Mouse (Mus musculus) layer of hippocampus, adult 8-10 months (tissue): Measurements from ENCODE around the gene Tmem269. TPM values are rescaled to one million over a fixed set of nuclear protein-coding genes. Genes with fewer than 3 reads are reported as not detected.

Experiments used
- DNase-seq, 2 experiments: peaks; one replicate each; pipeline ENCODE4 v3.0.0; 2022; ENCODE audit warnings: low spot score in 2 of 2
- total RNA-seq, 4 experiments: library from RNA; stranded (reverse); gene quantifications; 2 replicates each; pipeline ENCODE4 v1.2.4; 2022

The Tmem269 gene
- total RNA-seq, 4 experiments from 2014 or later, result 0.37 to 1.0 (median 0.63) TPM

DNA sequence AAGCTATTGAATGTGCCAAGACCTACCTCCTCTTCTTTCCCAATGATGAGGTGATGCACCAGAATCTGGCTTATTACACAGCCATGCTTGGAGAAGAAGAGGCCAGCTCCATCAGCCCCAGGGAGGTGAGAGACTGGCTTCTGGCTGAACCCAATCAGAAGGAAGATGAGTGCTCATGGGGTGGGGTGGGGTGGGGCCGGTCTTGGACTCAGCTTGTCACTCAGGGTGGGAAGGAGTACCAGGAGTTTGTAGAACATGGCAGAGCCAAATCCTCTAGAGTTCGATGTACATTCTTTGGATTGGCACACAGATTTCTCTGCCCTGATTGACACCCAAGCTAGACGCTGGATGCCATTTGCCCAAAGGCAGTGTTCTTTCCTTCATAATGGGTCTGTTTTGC, 20.6 kb upstream of the Tmem269 start:
- no peak for DNase-seq

DNA sequence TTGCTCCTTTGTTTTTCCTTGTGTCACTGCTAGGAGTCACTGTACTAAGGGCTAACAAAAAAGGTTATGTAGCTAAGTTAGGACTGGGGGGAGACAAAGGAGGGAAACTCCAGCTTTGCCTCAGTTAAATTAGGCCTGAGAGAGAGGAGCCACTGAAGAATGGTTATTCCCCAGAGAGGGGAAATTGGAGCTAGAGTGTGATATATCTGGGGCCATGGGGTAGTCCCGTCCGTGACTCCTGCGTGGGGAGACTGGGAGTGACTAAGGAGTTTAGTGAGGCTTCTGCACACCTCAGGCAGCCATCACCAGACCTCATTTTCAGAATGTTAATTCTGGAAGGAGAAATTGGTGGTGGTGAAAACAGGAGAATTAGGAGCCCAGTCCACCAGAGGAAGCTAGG, 16.3 kb upstream of the Tmem269 start:
- no peak for DNase-seq

GRCm38 (mm10) chr4:119233256-119233901, 15.4 kb upstream of the Tmem269 start:
- peak in 1 of 2 experiments; percentile 52 for DNase-seq

GRCm38 (mm10) chr4:119232410-119233255, 14.6 kb upstream of the Tmem269 start, which contains the start of the genes AU022252 and P3h1:
TSS of gene AU022252 (minus strand) at chr4:119232712.
TSS of gene P3h1 (plus strand) at chr4:119232915.
- DNase-seq, result peak; percentile 99

DNA sequence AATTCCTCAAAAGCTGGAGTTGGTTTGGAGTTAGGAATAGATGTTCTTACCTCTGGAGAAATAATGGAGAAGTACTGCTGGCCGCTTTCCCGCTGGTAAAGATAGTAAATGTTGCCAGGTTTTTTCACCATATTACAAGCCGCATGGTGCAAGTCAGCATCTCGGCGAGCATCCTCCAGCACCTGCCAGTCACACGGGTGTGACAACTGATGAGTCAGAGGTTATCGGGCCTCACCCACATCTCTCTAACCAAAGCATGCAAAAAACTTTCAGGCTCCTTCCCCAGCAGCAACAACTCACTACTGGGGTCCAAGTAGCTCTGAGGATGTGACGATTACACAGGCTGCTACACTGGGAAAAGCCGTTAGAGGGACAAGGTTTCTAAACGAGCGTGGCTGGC, 8.7 kb upstream of the Tmem269 start:
- DNase-seq, result no peak

DNA sequence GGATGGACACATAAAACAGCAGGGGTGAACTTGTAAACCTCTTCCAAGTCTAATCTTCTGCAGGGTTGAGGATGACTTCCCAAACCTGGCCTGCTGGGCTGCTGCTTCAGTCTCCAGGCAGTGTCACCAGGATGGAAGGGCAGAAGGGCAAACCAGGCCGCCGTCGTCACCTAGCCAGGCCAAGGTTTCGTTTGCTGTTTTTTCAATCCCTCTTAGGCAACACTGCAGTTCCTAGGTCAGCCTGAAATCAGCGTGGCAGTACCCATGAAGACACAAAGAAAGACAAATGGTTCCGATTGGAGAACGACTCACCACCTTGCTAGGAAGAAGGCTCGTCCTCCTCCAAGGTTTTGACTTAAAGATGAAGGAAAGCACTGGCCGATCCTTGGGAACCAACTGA, 7.7 kb upstream of the Tmem269 start:
- no peak for DNase-seq

DNA sequence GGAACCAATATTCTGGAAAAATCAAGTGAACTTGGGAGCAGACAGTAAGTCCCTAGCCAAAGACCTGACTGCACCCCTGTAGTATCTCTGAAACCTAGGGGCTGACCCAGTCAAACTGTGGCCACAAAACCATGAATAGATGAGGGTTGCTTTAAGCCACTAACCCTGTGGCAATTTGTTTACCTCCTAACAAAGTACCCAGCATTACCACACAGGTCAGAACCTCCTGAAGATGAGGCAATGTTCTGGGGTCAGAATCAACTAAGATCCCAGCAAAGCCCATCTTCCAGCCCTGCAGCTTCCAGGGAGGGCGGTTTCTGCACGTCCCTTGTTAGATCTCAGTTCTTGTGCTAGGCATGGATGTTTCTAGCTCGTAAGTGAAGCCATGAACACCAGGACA, 6.5 kb upstream of the Tmem269 start:
- DNase-seq, result no peak

GRCm38 (mm10) chr4:119223696-119224095, 5.7 kb upstream of the Tmem269 start:
- peak in 1 of 2 experiments; percentile 48 for DNase-seq

DNA sequence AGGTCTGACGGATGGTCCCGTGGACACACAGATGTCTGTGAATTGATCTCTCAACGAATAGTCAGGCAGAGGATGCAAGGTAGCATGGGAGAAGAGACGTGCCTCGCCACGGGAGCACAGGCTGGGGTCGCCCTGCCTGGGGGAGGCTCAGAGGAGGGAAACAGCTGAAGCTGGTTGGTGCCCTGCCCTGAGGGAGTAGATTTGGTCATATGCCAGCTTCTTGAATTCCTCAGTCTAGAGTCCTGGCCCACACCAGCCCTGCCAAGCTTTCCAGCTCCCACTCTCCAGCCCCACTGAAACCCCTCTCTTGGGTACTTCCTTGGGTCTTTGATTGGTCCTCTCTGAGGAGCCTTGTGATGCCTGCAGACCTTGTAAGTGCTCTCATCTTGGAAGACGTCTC, 1.4 kb downstream of the Tmem269 start:
- no peak for DNase-seq

- DNase-seq, result peak in 1 of 2 experiments; percentile 51
These were observed 13.3 kb downstream of the Tmem269 start for GRCm38 (mm10) chr4:119204672-119205071.

DNA sequence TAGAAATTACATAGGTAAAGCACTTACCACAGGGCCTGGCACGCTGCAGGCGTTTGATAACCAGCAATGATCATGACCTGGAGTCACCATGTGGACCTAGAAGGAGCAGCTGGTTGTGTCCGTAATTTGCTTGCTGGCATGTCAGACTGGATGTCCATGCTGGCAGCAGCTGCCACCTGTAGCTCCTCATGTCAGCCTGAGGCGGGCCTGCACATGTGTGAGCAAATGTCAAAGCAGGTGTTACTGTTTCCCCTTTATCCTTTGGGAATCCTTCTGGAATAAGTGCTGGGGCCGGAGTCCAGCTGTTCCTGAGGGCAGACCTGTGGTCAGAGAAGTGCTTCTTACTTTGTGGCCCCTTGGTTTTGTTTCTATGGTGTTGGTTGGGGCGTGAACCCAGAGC, 19.9 kb downstream of the Tmem269 start:
- no peak for DNase-seq

- no peak for DNase-seq
These were observed 22.3 kb downstream of the Tmem269 start for GRCm38 (mm10) chr4:119195582-119196320.

GRCm38 (mm10) chr4:119194909-119195581, 23.0 kb downstream of the Tmem269 start, which contains the start of gene Svbp:
TSS of gene Svbp (plus strand) at chr4:119195306.
- DNase-seq, result peak; percentile 53 to 74

GRCm38 (mm10) chr4:119192757-119193156, 25.3 kb downstream of the Tmem269 start:
- DNase-seq, result no peak

GRCm38 (mm10) chr4:119191273-119191672, 26.7 kb downstream of the Tmem269 start:
- no peak for DNase-seq

- no peak for DNase-seq
These were observed 27.4 kb downstream of the Tmem269 start for GRCm38 (mm10) chr4:119190618-119191017.

GRCm38 (mm10) chr4:119189864-119190263, 28.2 kb downstream of the Tmem269 start, which contains the start of gene Ermap:
TSS of gene Ermap (minus strand) at chr4:119190011.
- no peak for DNase-seq

- no peak for DNase-seq
These were observed 28.6 kb downstream of the Tmem269 start for GRCm38 (mm10) chr4:119189392-119189791.

- no peak for DNase-seq
These were observed 29.8 kb downstream of the Tmem269 start for GRCm38 (mm10) chr4:119188060-119188785.

DNA sequence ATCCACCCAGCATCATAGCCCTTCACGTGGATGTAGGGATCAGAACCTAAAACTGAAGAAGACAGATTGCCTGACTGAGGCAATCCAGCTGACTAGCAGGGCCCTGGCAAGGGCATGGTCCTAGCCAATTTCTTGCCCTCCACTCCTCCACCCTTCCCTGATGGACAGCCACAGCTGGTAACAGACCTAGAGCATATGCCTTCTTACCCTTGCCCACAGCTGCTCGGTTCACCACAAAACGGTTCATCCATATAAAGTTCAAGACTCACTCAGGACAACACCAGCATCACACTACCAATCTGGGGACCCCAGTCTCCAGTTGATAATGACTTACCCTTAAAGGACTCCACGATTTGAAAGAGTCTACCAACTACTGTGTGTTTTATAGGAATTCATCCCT, 32.2 kb downstream of the Tmem269 start:
- no peak for DNase-seq
